Mouse (Mus musculus): ENCODE results near the gene Mapkapk2.
"Not testable (repeated sequence)": the region's sequence is repeated elsewhere in the genome, so short reads cannot be mapped to it uniquely, and the experiment has no call there.

The Mapkapk2 gene

DNA sequence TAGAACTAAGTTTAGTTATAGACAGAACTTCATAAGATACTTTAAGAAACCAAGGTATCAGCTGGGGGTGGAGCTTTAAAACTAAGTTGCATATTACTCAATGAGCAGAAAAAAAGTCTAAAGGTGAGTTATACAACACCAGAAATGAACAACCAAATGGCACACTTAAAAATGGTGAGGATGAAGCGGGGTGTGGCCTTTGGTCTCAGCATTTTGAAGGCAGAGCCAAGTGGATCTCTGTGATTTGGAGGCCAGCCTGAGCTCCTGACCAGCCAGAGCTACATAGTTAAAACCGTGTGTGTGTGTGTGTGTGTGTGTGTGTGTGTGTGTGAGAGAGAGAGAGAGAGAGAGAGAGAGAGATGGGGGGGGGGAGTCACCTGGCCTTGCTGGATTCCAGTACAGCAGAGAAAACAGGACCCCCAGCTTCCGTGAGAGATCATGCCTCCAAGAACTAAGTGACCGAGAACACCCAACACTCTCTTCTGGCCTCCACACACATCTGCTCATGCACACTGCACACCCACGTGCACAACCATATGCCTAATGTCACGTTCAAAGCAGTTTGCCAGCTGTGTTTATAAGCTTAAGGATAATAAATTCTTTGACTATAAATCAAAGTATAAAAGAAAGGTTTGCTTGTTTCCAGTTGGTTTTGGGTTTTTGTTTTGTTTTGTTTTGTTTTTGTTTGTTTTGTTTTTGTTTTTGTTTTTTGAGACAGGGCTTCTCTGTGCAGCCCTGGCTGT is 49.3 kb downstream of the Mapkapk2 start:
- DNase-seq = no peak

DNA sequence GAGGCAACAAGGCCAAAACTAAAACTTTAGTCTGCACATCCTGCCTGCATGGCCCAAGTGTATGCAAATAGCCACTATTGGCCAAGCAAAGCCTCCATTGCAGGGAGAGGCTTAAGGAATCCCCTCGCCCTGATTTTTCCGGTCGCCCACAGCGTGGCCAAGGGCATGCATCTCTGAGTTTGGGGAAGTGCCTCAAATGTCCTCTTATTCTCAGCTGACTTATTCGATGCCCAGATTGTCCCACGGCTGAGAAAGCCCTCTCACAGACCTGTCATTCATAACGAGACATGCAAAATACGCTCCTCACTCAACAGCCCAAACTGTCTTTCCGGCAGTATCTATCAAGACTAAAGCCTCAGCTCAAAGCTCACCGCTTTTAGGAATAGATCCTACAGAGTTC is 51.0 kb downstream of the Mapkapk2 start:
- no peak for DNase-seq

DNA sequence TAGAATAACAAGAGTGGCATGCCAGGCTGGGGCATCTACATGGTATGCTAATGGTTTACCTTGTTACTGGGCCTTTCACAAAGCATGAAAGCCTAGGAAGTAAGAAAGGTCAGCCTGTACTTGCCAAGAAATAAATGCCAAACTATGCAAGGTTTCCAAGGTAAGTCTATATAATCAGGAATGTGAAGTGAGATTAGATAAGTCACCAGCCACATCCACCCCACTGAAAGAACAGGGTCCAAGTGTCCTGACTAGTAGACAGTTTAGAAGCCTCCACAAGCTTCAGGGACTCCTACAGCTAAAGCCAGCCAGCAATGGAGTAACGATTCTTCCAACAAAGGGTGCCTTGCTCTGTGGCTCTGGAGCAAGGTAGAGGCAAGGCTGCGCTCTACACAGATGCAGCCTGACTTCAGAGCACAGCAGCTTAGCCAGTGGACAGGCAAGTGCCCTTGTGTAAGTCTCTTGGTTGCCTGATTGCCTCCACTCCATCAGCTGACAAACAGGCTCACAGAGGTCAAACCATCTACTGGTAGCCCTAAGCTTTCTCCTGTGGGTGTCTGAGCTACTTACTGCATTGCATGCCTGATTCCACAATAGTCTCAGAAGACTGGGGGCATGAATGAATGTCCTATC is 51.8 kb downstream of the Mapkapk2 start:
- DNase-seq = no peak

GRCm38 (mm10) chr1:131043636-131044035 is 54.0 kb downstream of the Mapkapk2 start:
- no peak for DNase-seq

DNA sequence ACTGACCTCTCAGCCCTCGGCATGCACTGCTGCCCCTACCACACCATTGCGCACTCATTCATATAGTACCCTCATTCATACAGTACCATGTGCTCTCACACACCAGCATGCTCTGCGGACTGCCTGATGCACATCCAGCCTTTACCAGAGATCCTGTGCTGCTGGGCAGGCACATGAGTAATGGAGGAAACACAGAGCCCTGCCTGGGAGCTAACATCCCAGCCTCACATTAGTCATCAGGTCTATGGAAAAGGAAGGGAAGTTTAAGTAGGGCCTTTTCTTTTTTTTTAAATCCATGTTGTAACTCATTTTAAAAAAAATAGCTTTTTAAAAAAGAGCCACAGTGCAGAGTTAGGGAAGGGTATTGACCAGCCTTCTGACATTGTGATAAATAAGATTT is 54.9 kb downstream of the Mapkapk2 start:
- DNase-seq = no peak

- DNase-seq = no peak
These were observed 55.4 kb downstream of the Mapkapk2 start for GRCm38 (mm10) chr1:131042263-131042662.

GRCm38 (mm10) chr1:131039479-131039878 is 58.1 kb downstream of the Mapkapk2 start:
- DNase-seq = no peak

DNA sequence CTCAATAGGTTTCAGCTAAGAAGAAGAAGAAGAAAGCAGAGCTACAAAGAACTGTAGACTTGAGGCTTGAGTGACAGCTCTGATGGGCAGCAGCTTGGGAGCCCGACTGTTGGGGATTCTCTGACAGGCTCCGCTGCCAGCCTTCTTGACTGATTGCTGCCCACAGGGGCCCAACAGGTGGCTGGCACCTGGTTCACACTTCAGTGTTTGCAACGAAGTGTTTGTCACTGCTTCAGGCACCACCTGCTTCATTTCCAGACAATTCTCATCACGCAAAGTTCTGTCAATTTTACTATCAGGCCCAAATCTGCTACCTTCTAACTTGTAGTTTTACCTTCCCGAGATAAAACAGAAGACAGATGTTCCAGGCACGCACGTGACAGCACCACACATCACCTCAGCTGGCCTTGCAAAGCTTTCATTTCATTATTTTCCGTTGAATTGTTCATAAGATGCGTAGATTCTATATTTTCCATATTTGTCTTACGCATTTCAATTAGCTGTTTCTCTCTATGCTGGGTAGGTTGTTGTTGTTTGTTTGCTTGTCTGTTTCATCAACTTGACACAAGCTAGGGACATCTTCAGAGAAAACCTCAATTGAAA is 59.1 kb downstream of the Mapkapk2 start:
- no peak for DNase-seq

- DNase-seq = no peak
These were observed 59.6 kb downstream of the Mapkapk2 start for GRCm38 (mm10) chr1:131038001-131038400.

GRCm38 (mm10) chr1:131031267-131031666 is 66.4 kb downstream of the Mapkapk2 start:
- no peak for DNase-seq

GRCm38 (mm10) chr1:131030261-131030660 is 67.4 kb downstream of the Mapkapk2 start:
- DNase-seq = no peak

GRCm38 (mm10) chr1:131029215-131029614 is 68.4 kb downstream of the Mapkapk2 start:
- DNase-seq = no peak

DNA sequence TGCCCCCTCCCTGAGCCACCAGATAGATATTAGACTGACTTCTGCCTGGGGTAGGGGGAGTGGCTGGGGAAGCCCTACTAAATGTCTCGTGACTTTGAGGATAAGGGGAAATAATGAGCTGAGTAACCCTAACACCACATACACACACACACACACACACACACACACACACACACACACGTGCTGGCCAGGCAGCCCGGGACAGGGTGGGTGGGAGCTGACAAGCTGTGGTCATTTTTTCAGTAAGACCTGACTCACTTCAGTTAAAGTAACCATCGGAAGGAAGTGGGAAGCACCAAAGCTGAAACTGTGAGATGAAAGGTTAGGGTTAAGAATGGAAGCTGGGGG is 71.8 kb downstream of the Mapkapk2 start:
- peak; percentile 28 for DNase-seq

GRCm38 (mm10) chr1:131024900-131025842 is 72.5 kb downstream of the Mapkapk2 start:
- DNase-seq = no peak

- not testable (repeated sequence) for DNase-seq
These were observed 74.3 kb downstream of the Mapkapk2 start for GRCm38 (mm10) chr1:131023250-131023858.

- no peak for DNase-seq
These were observed 74.9 kb downstream of the Mapkapk2 start for GRCm38 (mm10) chr1:131022591-131023249.

- DNase-seq = no peak
These were observed 75.6 kb downstream of the Mapkapk2 start for GRCm38 (mm10) chr1:131021900-131022590.

DNA sequence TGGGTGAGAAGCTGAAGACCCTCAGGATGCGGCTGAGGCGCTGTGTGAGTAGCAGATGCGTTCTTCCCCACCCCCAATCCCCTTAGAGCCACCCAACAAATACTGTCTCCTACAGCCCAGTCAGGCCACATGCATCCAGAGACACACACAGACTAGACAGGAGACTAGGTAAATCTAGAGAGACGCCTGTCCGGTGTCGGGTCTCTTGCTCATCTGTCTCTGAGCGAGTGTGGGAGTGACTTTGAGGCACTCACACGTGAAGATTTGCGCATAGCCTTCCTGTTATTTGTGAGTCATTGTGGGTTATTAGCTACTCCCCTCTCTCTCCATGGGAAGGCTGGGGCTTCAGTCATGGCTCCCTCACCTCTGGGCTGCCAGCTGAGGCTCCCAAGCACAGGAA is 76.2 kb downstream of the Mapkapk2 start:
- DNase-seq = no peak

GRCm38 (mm10) chr1:131020425-131021310 is 77.0 kb downstream of the Mapkapk2 start:
- DNase-seq = no peak

- DNase-seq = no peak
These were observed 78.0 kb downstream of the Mapkapk2 start, which contains the start of gene Il10 for GRCm38 (mm10) chr1:131019492-131020098. Gene Il10 (plus strand): TSS chr1:131019845.
